Mouse (Mus musculus) embryonic facial prominence, embryonic 12.5 days (tissue): ENCODE measurements around the gene Ranbp9. TPM values are rescaled to one million over a fixed set of nuclear protein-coding genes. Genes with fewer than 3 reads are reported as not detected.

ENCODE experiments used
- ATAC-seq: fragments of 200-750 bp; cut with Nextera tagmentation; 2 replicates; pipeline ENCODE4 v1.8.0; 2017; ENCODE audit not compliant: insufficient number of reproducible peaks, insufficient read depth, low FRiP score, low TSS enrichment
- H3K27ac ChIP-seq: fragments of 300-500 bp; sonication (generic); 2 replicates; pipeline ENCODE4 v1.5.1; 2016; ENCODE audit warnings: mild to moderate bottlenecking
- H3K27me3 ChIP-seq: fragments of 300-500 bp; sonication (generic); 2 replicates; pipeline ENCODE4 v1.6.1; 2016; ENCODE audit warnings: mild to moderate bottlenecking, moderate library complexity
- H3K36me3 ChIP-seq: fragments of 300-500 bp; sonication (generic); 2 replicates; pipeline ENCODE4 v1.6.1; 2016; ENCODE audit warnings: mild to moderate bottlenecking
- H3K4me1 ChIP-seq: fragments of 300-500 bp; sonication (generic); 2 replicates; pipeline ENCODE4 v1.6.1; 2016
- H3K4me2 ChIP-seq: fragments of 300-500 bp; sonication (generic); replicated peaks from 2 replicates; pipeline ENCODE4 v1.6.1; 2016; ENCODE audit warnings: mild to moderate bottlenecking, moderate library complexity
- H3K4me3 ChIP-seq: fragments of 300-500 bp; sonication (generic); 2 replicates; pipeline ENCODE4 v1.5.1; 2016; ENCODE audit warnings: mild to moderate bottlenecking
- H3K9ac ChIP-seq: fragments of 300-500 bp; sonication (generic); 2 replicates; pipeline ENCODE4 v1.6.1; 2016; ENCODE audit warnings: mild to moderate bottlenecking, moderate library complexity
- H3K9me3 ChIP-seq: fragments of 300-500 bp; sonication (generic); 2 replicates; pipeline ENCODE4 v1.6.1; 2016; ENCODE audit warnings: mild to moderate bottlenecking, moderate library complexity
- WGBS: fragments of 180-500 bp; shearing (Covaris S2); methylation state at CpG from one replicate; pipeline ENCODE4 v1.1.7; 2016; 5-methylcytosine and 5-hydroxymethylcytosine counted together
- polyA plus RNA-seq: library from polyadenylated mRNA; unstranded; fragments of >200 nt; fragmentation: Nextera tagmentation; extraction: Ambion mirVana; gene quantifications from 2 replicates; pipeline ENCODE4 v1.2.1, GENCODE M21; 2016

The Ranbp9 gene
- polyA plus RNA-seq, result 10.3 and 10.6 TPM in 2 replicates

GRCm38 (mm10) chr13:43480957-43481858 is at the start of gene Ranbp9:
Gene Ranbp9, minus strand, starts transcription at chr13:43481282.
- Histone ChIP-seq H3K9me3 (no peaks in the 10 kb centered on the region), H3K4me3 (peak within 1 kb of the TSS; percentile 87), H3K4me1 (peaks cover 12% of the 10 kb centered on the region), H3K4me2 (peak within 1 kb of the TSS; percentile 81), H3K27ac (peak within 1 kb of the TSS; percentile 99), H3K27me3 (no peaks in the 10 kb centered on the region), H3K36me3 (no peaks in the 10 kb centered on the region), H3K9ac (peak within 1 kb of the TSS; percentile 98)
- 1% methylated on average over 104 of the region's 132 CpGs for WGBS
- peak; percentile 84 for ATAC-seq

GRCm38 (mm10) chr13:43530129-43530831 is 49.2 kb upstream of the Ranbp9 start:
- H3K27ac ChIP-seq, result peak overlapping the region; percentile 4; the same call in 1 of the 2 replicates
- H3K9me3 ChIP-seq, result no peaks in the 10 kb centered on the region
- H3K9ac ChIP-seq, result no peak overlapping the region
- WGBS, result 54% methylated on average over 14 of the region's 14 CpGs
- H3K36me3 ChIP-seq, result no peaks in the 10 kb centered on the region
- no peak for ATAC-seq
- no peak overlapping the region for H3K4me2 ChIP-seq
- no peak overlapping the region for H3K4me3 ChIP-seq
- no peaks in the 10 kb centered on the region for H3K27me3 ChIP-seq
- peaks cover 23% of the 10 kb centered on the region for H3K4me1 ChIP-seq

GRCm38 (mm10) chr13:43526289-43526688 is 45.2 kb upstream of the Ranbp9 start:
- no peaks in the 10 kb centered on the region for H3K36me3 ChIP-seq
- no peaks in the 10 kb centered on the region for H3K9me3 ChIP-seq
- no peak overlapping the region for H3K9ac ChIP-seq
- H3K4me2 ChIP-seq, result no peak overlapping the region
- no peak overlapping the region for H3K27ac ChIP-seq
- no peak overlapping the region for H3K4me3 ChIP-seq
- ATAC-seq, result no peak
- 61% methylated on average over 5 of the region's 5 CpGs for WGBS
- H3K27me3 ChIP-seq, result no peaks in the 10 kb centered on the region
- H3K4me1 ChIP-seq, result peaks cover 17% of the 10 kb centered on the region

GRCm38 (mm10) chr13:43525363-43526134 is 44.5 kb upstream of the Ranbp9 start:
- Histone ChIP-seq H3K27me3 (no peaks in the 10 kb centered on the region), H3K9me3 (no peaks in the 10 kb centered on the region), H3K27ac (no peak overlapping the region), H3K9ac (no peak overlapping the region), H3K4me3 (no peak overlapping the region), H3K4me2 (no peak overlapping the region), H3K4me1 (peaks cover 10% of the 10 kb centered on the region), H3K36me3 (no peaks in the 10 kb centered on the region)
- 60% methylated on average over 16 of the region's 16 CpGs for WGBS
- no peak for ATAC-seq

GRCm38 (mm10) chr13:43524491-43525362 is 43.6 kb upstream of the Ranbp9 start:
- H3K9me3 ChIP-seq, result no peaks in the 10 kb centered on the region
- H3K36me3 ChIP-seq, result no peaks in the 10 kb centered on the region
- no peak for ATAC-seq
- H3K27me3 ChIP-seq, result no peaks in the 10 kb centered on the region
- H3K9ac ChIP-seq, result no peak overlapping the region
- H3K4me2 ChIP-seq, result no peak overlapping the region
- no peak overlapping the region for H3K4me3 ChIP-seq
- WGBS, result 74% methylated on average over 16 of the region's 16 CpGs
- peaks cover 6% of the 10 kb centered on the region; the same call in 1 of the 2 replicates for H3K4me1 ChIP-seq
- no peak overlapping the region for H3K27ac ChIP-seq

GRCm38 (mm10) chr13:43523906-43524480 is 42.9 kb upstream of the Ranbp9 start:
- Histone ChIP-seq H3K9me3 (no peaks in the 10 kb centered on the region), H3K27me3 (no peaks in the 10 kb centered on the region), H3K4me1 (peaks cover 6% of the 10 kb centered on the region; the same call in 1 of the 2 replicates), H3K9ac (no peak overlapping the region), H3K4me3 (no peak overlapping the region), H3K4me2 (no peak overlapping the region), H3K36me3 (no peaks in the 10 kb centered on the region), H3K27ac (no peak overlapping the region)
- ATAC-seq, result no peak
- 75% methylated on average over 7 of the region's 7 CpGs for WGBS

GRCm38 (mm10) chr13:43521940-43522339 is 40.9 kb upstream of the Ranbp9 start:
- Histone ChIP-seq H3K9ac (no peak overlapping the region), H3K4me1 (peaks cover 6% of the 10 kb centered on the region; the same call in 1 of the 2 replicates), H3K36me3 (no peaks in the 10 kb centered on the region), H3K4me2 (no peak overlapping the region), H3K9me3 (no peaks in the 10 kb centered on the region), H3K27ac (no peak overlapping the region), H3K27me3 (no peaks in the 10 kb centered on the region), H3K4me3 (no peak overlapping the region)
- ATAC-seq, result no peak
- WGBS, result 90% methylated on average over 5 of the region's 5 CpGs

GRCm38 (mm10) chr13:43519251-43519650 is 38.2 kb upstream of the Ranbp9 start:
- no peak overlapping the region for H3K9ac ChIP-seq
- no peak overlapping the region for H3K27ac ChIP-seq
- no peak for ATAC-seq
- no peak overlapping the region for H3K4me2 ChIP-seq
- no peaks in the 10 kb centered on the region for H3K36me3 ChIP-seq
- H3K27me3 ChIP-seq, result no peaks in the 10 kb centered on the region
- H3K4me1 ChIP-seq, result no peaks in the 10 kb centered on the region
- H3K9me3 ChIP-seq, result no peaks in the 10 kb centered on the region
- H3K4me3 ChIP-seq, result no peak overlapping the region
- 69% methylated on average over 6 of the region's 6 CpGs for WGBS

GRCm38 (mm10) chr13:43517371-43517770 is 36.3 kb upstream of the Ranbp9 start:
- H3K4me1 ChIP-seq, result no peaks in the 10 kb centered on the region
- no peak overlapping the region for H3K9ac ChIP-seq
- ATAC-seq, result no peak
- H3K27me3 ChIP-seq, result no peaks in the 10 kb centered on the region
- 76% methylated on average over 8 of the region's 8 CpGs for WGBS
- H3K4me3 ChIP-seq, result no peak overlapping the region
- H3K9me3 ChIP-seq, result no peaks in the 10 kb centered on the region
- no peak overlapping the region for H3K27ac ChIP-seq
- no peak overlapping the region for H3K4me2 ChIP-seq
- no peaks in the 10 kb centered on the region for H3K36me3 ChIP-seq

- H3K27ac ChIP-seq, result no peak overlapping the region
- no peak overlapping the region for H3K4me3 ChIP-seq
- H3K9me3 ChIP-seq, result no peaks in the 10 kb centered on the region
- no peak overlapping the region for H3K4me2 ChIP-seq
- 44% methylated on average over 6 of the region's 6 CpGs for WGBS
- H3K4me1 ChIP-seq, result no peaks in the 10 kb centered on the region
- no peaks in the 10 kb centered on the region for H3K36me3 ChIP-seq
- no peaks in the 10 kb centered on the region for H3K27me3 ChIP-seq
- no peak overlapping the region for H3K9ac ChIP-seq
- ATAC-seq, result no peak
Observed at GRCm38 (mm10) chr13:43516931-43517330, 35.8 kb upstream of the Ranbp9 start.
